Mouse (Mus musculus) bone marrow macrophage, adult 2 months (primary cell): Measurements from ENCODE around the gene Slc25a28.

Source experiments
- CTCF ChIP-seq: IDR thresholded peaks from 2 replicates; pipeline ENCODE4 v1.5.1; 2012; ENCODE audit warnings: low read depth, mild to moderate bottlenecking, low read length, moderate library complexity
- POLR2A ChIP-seq: IDR thresholded peaks from 2 replicates; pipeline ENCODE4 v1.6.1; 2012; ENCODE audit warnings: mild to moderate bottlenecking, low read depth, low read length, borderline replicate concordance

GRCm38 (mm10) chr19:43678467-43679003 lies 3.9 kb upstream of the Slc25a28 start:
- TF ChIP-seq CTCF (no peak), POLR2A (no peak)
